Mouse (Mus musculus) G1E (cell line): Measurements from ENCODE around the gene Psd.

Source experiments
- CTCF ChIP-seq: IDR thresholded peaks from 2 replicates; pipeline ENCODE4 v1.5.1; 2012; ENCODE audit warnings: low read depth, low read length, inconsistent platforms, mixed read lengths
- GATA1 ChIP-seq: IDR thresholded peaks from 2 replicates; pipeline ENCODE4 v1.6.1; 2012; ENCODE audit warnings: borderline replicate concordance, low read length, inconsistent platforms, mixed read lengths

DNA sequence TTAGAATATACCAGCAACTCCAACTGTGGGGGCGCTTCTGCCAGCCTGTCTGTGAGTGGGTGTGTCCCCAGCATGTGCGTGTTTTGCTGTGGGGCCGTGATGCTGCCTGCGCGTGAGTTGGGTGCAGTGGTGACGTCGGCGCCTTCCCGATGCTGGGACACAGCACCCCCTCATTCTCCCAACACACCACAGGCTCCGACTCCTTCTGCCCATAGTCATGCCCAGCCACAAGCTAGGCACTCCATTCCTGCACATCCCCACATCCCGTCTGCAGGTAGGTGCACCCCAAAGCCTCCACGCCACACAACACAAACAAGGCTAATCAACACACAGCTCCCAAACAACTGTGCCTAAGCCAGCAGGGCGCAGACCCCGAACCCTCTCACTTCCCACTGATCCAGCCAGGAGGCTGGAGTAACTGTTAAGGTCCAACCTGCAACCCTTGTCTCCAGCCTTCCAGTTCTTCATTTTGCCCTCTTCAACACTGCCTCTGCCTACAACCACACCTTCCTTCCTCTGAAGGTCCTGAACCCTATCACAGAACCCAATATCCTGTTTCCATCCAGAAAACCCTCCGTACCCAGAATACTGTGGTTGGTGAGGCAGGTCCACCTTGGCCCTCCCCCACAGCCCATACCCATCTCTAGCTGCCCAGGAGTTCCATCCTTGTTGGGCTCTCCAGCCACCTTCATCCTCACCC is 10.0 kb downstream of the Psd start:
- TF ChIP-seq CTCF, result no peak
- no peak for TF ChIP-seq GATA1
